Mouse (Mus musculus): ENCODE measurements around the gene Chl1. TPM values are rescaled to one million over a fixed set of nuclear protein-coding genes. Genes with fewer than 3 reads are reported as not detected.

The Chl1 gene
- 1 to 10 TPM in 1 of 2 experiments, under 1 TPM in 1; 0.99 to 1.2 TPM for total RNA-seq (2021)

DNA sequence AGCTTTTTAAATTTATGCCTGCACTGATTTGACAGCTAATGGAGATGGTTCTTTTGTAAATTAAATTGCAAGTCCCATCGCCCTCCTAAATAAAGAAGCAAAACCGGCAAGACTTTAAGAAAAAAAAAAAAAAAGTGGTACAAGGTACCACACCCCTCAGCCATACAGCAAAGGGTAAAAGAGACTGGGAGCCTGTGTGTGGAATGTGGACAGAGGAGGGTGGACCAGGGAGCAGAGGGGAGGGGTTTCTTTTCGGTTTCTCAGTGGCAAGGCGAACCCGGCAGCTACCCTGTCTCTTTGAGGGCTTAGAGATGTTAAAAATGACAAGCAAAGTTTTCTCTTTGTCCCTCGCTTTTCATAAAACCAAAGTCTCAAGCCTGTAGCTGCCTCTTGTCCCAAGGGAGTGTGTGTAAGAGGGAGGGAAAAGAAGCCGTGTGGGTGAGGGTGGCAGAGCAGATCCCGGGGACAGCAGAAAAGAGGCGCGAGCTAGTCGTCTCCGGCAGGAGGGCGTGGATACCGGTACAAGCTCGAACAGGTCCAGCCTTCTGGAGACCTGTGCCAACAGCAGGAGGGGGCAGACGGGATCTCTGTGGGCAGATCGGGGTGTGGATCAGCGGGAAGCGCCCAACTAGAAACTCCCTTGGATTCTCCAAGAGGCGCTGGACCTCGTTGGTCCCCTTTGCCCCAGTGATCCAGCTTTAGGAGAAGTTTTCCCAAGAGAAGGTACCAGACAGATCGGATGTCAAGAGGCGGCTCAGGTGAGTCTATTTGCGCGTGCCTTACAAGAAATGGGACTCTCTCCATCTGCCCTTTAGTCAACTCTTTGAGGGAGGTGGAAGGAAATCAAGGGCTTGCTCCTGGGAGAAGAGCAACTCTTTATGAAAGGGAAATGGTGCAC lies at the start of gene Chl1:
Gene Chl1 (plus strand): TSS at position 195 of the 898 bp plus-strand sequence.
- intact Hi-C loops (cut with DNase I), result no loop called here
- no peak for DNase-seq (ENCODE audit: low spot score)

DNA sequence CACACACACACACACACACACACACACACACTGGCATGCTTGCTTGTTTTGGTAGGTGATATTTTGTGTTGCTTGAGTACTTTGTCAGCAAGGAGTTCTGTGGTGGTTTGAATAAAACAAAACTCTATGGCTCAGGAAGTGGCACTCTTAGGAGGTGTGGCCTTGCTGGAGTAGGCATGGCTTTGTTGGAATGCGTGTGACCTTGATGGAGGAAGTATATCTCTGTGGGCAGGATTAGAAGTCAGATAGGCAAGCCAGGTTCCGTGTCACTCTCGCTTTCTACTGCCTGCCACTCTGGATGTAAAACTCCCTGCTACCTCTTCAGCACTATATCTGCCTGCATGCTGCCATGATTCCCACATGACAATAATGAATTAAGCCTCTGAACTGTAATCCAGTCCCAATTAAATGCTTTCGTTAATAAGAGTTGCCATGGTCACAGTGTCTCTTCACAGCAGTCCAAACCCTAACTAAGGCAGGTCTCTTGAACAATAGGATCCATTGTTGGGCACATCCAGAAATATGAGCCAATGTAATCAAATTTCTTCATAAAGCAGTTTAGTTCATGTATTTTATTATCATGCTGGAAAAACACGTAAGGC lies 44.8 kb upstream of the Chl1 start:
- no peak for DNase-seq (ENCODE audit: low spot score)
- intact Hi-C loops (cut with DNase I), result no loop called here

DNA sequence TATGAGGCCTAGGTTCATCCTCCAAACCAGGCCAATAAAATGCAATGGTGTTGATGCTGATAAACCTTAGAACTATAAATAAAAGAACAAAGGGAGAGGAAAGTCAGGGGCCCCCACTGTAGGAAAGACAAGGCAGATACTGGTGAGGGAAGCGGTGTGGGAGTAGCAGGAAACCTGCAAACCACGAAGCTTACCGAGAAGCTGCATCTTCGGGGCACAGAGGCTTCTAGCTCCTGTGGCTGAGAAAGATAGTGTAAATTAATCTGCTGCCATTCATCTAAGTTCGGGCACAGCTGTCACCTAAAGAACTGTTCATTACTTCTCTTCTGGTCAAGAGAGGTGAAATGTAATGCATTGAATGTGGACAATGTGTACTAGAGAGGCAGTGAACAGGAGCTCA lies 37.1 kb upstream of the Chl1 start:
- DNase-seq (ENCODE audit: low spot score), result no peak
- intact Hi-C loops (cut with DNase I), result no loop called here

DNA sequence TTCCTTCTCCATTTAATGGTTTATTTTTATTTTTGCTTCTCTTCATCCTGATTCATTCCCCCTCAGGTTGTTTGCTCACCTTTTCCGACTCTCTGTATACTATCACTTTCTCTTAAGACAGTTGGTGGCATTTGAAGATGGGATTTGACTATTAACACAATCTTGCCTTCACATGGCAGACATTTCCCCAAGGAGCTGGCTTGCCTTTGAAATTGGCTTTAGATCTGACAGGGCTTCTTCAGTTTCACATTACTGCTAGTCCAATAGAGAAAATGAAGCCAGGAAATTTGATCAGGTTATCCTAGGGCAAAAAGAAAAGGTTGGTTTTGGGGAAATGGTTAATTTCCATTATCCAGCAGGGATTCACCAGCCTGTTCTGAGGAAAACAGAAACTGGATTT lies 23.2 kb upstream of the Chl1 start:
- intact Hi-C loops (cut with DNase I), result no loop called here
- no peak for DNase-seq (ENCODE audit: low spot score)

DNA sequence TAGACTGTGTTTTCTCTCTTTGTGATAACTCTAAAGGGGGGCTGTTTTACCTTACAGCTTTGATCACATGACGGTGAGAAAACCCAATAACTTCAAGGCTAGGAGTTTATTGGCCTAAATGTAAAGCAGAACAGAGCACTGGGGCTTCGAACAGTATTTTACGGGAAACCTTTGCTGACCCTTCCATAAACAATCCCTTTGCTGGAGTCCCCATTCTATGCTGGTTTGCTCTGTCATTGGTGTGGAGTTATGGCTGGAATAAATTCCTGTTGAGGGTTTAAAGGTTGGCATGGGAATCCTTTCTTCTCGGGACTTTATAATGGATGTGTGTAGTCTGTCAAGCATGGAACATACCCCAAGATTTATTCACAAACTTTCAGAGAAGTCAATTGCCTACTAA lies 12.0 kb upstream of the Chl1 start:
- DNase-seq (ENCODE audit: low spot score), result no peak
- intact Hi-C loops (cut with DNase I), result no loop called here

DNA sequence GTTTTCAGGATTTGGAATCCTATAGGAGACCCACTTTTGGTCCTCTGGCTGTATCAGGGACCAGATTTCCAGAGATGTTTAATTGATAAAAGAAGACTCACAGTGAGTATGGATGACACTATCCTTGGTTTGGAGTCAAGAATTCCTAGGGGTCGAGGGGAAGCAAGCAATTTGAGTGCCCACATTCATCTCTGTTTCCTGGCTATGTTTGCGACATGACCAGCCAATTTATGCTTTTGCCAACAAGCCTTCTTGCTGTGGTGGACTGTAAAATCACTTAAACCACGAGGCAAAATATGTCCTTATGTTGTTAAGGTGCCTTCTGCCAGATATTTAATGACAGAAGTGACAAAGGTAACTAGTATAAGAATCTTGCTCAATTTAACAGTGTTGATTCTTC lies 6.3 kb upstream of the Chl1 start:
- intact Hi-C loops (cut with DNase I), result no loop called here
- no peak for DNase-seq (ENCODE audit: low spot score)

DNA sequence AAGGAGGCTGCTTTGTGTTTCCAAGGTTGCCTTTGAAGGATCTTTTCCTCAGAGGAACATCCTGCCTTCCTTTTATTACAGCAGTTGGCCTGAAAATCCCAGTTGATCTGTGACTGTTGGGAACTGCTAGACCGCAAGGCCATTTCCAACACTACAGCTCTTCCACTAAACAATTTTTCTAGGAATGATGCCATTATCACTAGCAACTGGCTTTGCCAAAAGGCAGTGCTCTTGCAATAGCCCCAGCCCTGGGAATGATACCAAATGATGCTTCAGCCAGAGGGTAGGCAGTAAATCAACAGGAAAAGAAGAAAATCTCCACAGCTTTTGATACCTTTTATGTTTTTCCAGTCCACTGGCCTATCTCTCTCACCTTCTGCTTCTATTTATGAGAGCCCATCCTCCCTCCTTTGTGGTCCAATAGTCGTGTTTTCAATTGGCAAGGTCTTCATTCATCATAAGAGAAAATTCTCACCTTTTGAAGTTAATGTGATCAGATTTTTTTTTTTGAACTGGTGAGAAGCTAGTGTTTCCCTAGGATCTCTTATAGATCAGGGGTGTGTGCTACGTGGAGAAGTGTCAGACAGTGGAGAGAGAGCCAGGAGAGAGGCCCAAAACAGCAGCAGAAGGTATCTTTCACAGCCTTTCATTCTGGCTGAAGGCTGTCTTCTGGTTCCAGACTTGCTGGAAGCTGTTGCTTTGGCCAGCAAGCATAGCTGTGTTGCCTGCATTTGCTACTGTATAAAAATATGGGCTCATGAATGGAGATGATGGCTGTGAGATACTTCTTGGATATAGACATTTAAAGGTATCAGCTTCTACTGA lies 2.4 kb upstream of the Chl1 start:
- no peak for DNase-seq (ENCODE audit: low spot score)
- intact Hi-C loops (cut with DNase I), result no loop called here

DNA sequence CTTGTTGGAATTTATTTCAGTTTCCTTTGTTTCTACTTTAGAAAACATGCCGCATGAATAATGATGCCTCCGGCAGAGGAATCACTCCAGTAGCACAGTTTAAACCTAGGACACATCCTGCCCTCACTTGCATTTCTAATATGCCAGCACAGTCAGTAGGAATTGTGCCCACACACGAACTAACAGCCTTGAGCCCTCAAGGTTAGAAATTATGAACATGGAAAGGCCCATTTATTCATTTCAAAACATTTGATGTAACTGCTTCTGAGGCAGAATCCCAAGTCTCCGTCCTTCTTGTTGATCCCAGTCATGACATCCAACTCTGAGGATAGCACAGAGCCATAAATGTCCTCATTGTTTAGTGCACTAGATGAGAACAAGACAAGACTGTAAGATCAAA lies 790 bp upstream of the Chl1 start:
- intact Hi-C loops (cut with DNase I), result no loop called here
- no peak for DNase-seq (ENCODE audit: low spot score)

DNA sequence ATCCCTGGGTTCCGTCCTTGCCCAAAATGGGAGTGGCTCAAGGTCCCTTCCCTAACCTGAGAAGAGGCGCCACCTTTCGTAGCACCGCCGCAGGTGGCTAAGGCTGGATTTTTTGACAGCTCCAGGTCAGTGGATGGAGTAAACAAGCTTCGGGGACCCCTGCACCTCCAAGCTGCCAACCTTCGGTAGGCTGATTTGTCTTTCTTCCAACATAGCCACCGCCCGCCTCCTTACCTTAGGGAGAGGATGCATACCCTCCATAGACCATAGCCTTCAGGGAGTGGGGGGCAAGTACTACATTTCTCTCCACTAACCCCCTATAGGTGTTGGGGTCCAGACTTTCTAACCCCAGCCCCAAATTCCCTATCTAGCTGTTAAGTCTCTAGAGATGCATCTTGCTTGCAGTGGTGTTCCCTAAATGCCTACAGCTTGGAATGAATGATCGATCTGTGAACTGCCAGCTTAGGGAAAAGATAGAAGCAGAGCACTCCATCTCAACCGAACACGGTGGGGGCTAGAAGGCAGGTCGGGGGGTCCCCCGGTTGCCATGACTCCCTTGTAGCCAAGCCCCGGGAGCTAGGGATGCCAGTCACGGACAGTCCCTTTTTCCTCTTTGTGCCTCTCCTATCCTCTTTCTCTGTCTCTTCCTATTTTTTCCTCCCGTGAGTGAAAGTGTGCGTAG lies 1.0 kb downstream of the Chl1 start:
- intact Hi-C loops (cut with DNase I), result no loop called here
- no peak for DNase-seq (ENCODE audit: low spot score)

DNA sequence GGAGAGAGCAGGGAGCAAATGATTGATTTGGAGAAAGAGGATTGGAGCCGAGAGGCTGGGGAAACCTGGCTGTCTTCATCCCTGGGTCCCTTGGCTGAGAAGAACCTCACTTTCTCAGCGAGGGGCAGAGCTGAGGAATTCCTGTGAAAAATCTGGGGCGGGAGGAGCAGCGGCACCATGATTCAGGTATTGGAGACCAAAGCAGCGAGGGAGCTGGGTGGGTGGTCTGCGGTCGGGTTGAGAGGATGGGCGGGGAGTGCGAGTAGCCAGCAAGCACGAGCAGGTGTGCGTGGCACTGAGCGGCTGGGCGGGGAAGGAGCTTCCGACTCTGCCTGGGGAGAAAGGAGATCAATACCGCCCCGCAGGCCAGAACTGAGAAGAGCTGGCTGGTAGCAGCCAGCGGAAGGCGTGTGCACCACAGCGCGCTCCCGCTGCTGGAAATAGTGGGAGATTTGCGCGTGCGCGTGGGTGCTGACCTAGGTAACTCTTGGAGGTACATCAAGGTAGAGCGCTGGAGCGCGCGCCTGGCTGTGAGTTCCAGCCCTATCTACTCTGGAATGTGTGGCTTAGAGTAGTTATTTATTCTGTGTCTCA lies 1.7 kb downstream of the Chl1 start:
- intact Hi-C loops (cut with DNase I), result no loop called here
- no peak for DNase-seq (ENCODE audit: low spot score)

DNA sequence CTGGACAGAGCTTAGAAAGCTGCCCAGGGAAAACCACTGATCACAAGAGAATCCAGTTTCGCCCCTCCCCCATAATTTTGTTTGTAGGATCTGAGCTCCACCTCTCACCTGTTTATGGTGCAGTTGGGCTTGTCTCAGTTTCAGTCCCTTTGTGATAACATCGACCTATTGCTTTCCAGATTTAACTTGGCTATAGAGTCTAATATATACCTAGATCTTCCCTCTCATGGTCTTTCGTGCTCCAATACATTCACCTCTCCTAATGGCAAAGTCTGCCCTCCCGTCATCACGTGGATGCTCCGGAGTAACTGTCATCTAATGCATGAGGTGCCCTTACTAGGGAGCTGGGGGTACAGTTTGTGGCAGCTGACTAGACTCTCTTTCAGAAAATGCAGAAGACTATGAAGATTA lies 2.5 kb downstream of the Chl1 start:
- DNase-seq (ENCODE audit: low spot score), result no peak
- intact Hi-C loops (cut with DNase I), result no loop called here

DNA sequence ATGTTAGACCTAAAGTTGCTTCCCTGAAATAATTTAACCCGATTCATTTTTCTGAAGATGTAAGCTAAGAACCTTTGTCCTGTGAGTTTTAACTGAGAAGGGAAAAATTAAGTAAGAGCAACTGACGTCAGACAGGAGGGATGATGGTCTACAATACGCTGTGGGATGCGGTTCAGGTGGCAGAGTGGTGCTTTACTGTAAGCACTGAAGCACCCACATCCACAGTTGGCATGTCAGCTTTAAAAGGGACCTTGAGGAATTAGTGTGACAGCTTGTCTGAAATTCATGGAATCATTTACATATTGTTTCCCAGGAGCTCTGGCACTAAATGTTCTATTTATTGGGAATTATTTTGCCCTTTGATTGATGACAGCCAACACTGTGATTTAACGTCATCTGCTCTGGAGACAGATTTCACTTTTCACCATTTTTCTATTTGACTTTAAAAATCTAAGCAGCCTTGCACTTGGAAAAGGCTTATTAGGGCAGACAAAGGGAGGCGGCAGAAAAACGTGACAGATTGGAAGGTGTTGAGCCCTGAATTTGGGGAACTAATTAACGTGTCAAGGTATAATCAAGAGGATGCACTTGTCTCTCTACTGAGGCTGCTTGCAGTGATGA lies 3.3 kb downstream of the Chl1 start:
- DNase-seq (ENCODE audit: low spot score), result no peak
- intact Hi-C loops (cut with DNase I), result no loop called here

DNA sequence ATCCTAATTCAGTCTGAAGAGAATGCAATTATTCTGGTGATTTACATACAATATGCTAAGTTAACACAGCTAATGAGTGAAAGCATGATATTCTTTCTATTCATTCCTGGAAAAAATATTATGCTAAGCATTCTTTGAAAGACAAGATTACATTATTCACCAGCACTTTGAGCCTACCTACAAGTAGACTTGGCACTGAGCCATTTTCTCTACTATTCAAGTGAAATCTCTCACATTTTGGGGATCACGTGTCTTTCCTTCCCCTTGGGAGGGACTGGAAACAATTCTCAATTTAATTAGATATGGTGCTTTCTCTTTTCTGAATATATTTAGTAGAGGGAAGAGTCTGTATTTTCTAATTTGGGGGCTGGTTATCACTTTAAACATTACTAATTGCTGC lies 4.0 kb downstream of the Chl1 start:
- DNase-seq (ENCODE audit: low spot score), result no peak
- intact Hi-C loops (cut with DNase I), result no loop called here

DNA sequence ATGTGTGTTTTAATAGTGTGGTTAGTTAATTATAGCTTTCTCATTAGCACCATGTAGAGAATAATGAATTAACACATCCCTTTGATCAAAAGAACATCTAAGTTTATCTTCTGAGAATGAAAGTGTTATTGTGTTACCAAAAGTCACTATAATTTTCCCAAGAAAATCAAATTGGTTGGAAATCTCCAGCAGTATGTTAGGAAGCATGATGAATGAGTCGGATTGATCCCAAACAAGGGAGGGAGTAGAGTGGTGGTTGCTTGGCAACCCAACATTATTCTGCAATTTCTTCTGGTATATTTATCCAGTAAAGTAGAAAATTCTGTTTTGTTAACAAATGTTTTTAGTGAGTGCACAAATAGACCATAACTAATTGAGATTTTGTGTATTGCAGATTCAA lies 4.4 kb downstream of the Chl1 start:
- no peak for DNase-seq (ENCODE audit: low spot score)
- intact Hi-C loops (cut with DNase I), result no loop called here

DNA sequence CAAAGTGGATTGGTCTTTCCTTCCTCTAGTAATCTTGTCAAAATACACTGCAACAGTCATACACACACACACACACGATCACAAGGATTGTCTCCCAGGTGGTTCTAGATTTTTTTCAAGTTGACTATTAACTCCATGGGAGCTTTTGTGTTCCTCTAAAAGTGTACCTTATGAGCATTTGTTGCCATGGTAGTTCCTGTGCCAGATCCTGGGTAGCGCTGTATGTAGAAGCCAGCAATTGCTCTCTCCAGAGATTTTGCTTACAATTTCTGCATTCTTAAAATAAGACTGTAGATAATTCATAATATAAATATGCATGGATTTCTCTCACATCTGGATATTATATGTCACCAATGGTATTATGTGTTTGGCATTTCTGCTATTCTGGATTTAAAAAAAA lies 9.2 kb downstream of the Chl1 start:
- DNase-seq (ENCODE audit: low spot score), result no peak
- intact Hi-C loops (cut with DNase I), result no loop called here

DNA sequence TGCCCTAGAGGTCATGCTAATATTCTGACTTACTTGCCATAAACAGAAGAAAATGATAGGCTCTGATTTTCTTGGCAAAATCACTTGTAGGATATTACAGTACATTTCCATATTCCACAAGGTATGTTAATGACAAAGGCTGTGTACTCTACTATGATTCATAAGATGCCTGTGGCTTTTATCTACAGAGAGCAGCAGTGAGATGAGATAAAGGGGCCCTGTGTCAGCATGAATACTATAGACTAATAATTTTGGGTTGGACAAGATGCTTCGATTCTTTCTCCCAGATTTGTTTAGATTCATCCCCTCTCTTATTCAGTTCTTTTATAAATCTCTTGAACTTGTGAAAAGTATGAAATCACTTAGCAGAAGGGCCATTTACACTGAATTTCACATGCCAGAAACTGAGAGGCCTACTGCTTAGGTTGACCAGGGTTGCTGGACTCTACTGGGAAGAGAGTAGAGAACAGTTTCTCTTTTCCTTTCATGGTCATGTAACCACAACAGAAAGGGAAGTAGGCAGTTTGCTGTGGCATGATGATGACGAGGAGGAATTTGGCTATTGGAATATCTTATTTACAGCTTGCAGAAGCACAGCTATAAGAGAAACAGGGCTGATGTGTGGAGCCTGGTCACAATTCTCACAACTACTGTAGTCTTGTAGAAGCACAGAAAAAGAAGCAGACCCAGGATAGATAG lies 15.1 kb downstream of the Chl1 start:
- intact Hi-C loops (cut with DNase I), result no loop called here
- DNase-seq (ENCODE audit: low spot score), result no peak

DNA sequence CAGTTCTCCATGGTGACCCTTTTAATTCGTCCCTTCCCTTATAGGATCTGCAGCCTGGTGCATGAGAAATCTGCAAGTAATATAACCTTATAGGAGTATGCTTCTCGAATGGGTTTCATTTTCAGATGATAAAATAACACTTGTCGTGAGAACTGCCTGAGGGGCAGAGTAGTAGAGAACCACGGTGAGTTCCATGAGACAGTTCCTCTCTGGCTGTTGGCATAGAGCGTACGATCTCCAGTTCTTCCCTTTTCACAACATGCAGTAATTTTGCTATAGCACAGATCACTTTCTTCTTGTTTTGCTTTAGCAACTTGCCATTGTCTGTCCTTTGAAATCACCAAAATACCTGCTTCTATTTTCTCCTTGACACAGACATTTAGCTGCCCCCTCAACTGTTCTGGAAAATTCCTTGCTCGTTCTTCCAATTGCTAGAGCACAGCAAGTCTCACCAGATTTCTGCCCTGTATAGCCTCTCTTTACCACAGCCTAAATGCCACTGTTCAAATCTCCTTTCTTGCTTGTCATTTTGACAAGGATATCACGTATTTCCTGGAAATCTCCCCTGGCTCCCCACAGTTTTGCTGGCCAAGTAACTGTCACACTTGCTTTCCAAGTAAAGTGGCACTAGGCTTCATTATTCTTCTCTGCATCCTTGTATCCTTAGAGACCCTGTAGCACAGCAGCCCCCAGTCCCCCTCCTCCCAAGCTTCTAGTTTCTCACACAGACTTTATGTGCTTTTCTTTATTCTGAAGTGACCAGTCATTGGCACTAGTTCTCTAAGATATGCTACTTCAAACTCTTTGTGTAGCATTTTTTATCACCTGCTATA lies 16.8 kb downstream of the Chl1 start:
- DNase-seq (ENCODE audit: low spot score), result no peak
- intact Hi-C loops (cut with DNase I), result no loop called here

DNA sequence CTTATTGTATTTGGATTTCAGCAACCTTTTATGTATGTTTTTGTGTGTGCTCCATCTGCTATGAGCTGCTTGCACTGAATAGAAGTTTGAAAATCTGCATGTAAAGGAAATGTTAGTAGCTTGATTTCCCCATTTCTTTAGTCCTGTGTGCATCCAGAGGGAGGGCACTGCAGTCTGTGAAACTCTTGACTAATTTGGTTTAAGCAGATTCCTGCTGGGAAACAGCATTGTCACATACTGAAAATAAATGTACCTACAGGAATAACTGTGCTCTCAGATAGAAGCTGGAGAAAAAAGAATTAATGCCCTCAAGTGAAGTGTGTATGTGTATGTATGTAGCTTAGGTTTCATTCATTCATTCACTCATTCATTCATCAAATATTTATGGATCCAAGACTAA lies 22.7 kb downstream of the Chl1 start:
- intact Hi-C loops (cut with DNase I), result no loop called here

More for the DNA sequence above, 22.7 kb downstream of the Chl1 start:
- no peak for DNase-seq (ENCODE audit: low spot score)
